Mouse (Mus musculus) lung, postnatal 0 days (tissue): Measurements from ENCODE around the gene BC025446.

Experiments
- CTCF ChIP-seq: IDR thresholded peaks from 2 replicates; pipeline ENCODE4 v1.5.1; 2016; ENCODE audit warnings: antibody characterized with exemption, mild to moderate bottlenecking
- EP300 ChIP-seq: IDR thresholded peaks from 2 replicates; pipeline ENCODE4 v1.6.1; 2016; ENCODE audit warnings: antibody characterized with exemption, mild to moderate bottlenecking, control low read depth

- TF ChIP-seq CTCF (no peak), EP300 (no peak)
These were observed 55.7 kb downstream of the BC025446 start for GRCm38 (mm10) chr15:75271891-75272290.
